Comparison of ENCODE assay signal across 18 mouse cellular contexts in the genomic region with DNA sequence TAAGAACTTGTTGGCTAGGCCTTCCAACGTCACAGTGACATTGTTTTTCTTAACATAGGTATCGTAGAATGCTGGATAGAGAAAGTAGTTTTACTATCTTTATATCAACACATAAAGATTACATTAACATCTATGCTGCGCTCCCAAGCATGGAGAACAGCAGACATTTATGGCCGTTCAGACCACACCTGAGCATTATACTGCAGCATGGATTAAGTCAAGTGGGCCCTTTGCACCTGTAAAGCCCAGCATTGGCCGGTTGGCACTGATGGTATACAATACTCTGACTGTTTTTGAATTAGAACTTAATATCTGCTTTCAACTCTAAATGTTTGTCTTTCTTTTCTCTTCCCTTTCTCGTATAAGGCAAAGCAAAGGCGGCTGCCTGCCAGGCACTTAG.
"Had no signal": no experiment of that assay in that cellular context is flagged by ENCODE, and none has a peak within 500 bp of the region (broad histone marks: within the 10 kb centered on the region; RNA-seq: fewer than 3 reads in every experiment).

No protein-coding gene starts in this region.

- H3K27ac ChIP-seq: midbrain, embryonic 15.5 days; neural tube, embryonic 13.5 days; neural tube, embryonic 15.5 days; stomach, embryonic 15.5 days; stomach, postnatal 0 days had no signal

- H3K27me3 ChIP-seq: midbrain, embryonic 15.5 days; neural tube, embryonic 13.5 days; neural tube, embryonic 15.5 days; stomach, embryonic 15.5 days had no signal

- H3K36me3 ChIP-seq: midbrain, embryonic 15.5 days; neural tube, embryonic 13.5 days; neural tube, embryonic 15.5 days; stomach, embryonic 15.5 days had no signal

- DNase-seq: lung, adult 18-20 months; lung, embryonic 14.5 days; lung, postnatal 10 days; lung, postnatal 4 days; retina, postnatal 1 day; right cerebral cortex, adult 18-20 months; right cerebral cortex, postnatal 25 days; right cerebral cortex, postnatal 4 days; thymus, adult 2 months; thymus, postnatal 25 days; thymus, postnatal 4 days had no signal

- H3K9ac ChIP-seq: lung, embryonic 14.5 days; midbrain, embryonic 15.5 days; neural tube, embryonic 13.5 days; neural tube, embryonic 15.5 days; stomach, embryonic 15.5 days had no signal

- H3K4me3 ChIP-seq: midbrain, embryonic 15.5 days; myocyte; neural tube, embryonic 13.5 days; neural tube, embryonic 15.5 days; stomach, embryonic 15.5 days had no signal

- H3K4me2 ChIP-seq: lung, embryonic 14.5 days; midbrain, embryonic 11.5 days; neural tube, embryonic 13.5 days; neural tube, embryonic 15.5 days; stomach, embryonic 15.5 days had no signal

- H3K9me3 ChIP-seq: midbrain, embryonic 15.5 days; neural tube, embryonic 13.5 days; neural tube, embryonic 15.5 days; stomach, embryonic 15.5 days had no signal

- ATAC-seq: midbrain, embryonic 15.5 days had no signal
